Mouse (Mus musculus) heart, embryonic 13.5 days (tissue): ENCODE measurements around the gene Scamp5. TPM values are rescaled to one million over a fixed set of nuclear protein-coding genes. Genes with fewer than 3 reads are reported as not detected.

Source experiments
- ATAC-seq: fragments of 200-750 bp; cut with Nextera tagmentation; 2 replicates; pipeline ENCODE4 v1.8.0; 2017; ENCODE audit warnings: moderate TSS enrichment; ENCODE audit not compliant: insufficient number of reproducible peaks, low FRiP score, low TSS enrichment; ENCODE audit errors: extremely low read depth
- H3K27ac ChIP-seq: fragments of 300-500 bp; sonication (generic); replicated peaks from 2 replicates; pipeline ENCODE4 v1.5.1; 2015; ENCODE audit warnings: moderate library complexity, mild to moderate bottlenecking, inconsistent platforms
- H3K27me3 ChIP-seq: fragments of 300-500 bp; sonication (generic); replicated peaks from 2 replicates; pipeline ENCODE4 v1.6.1; 2015; ENCODE audit warnings: mild to moderate bottlenecking, inconsistent platforms
- H3K36me3 ChIP-seq: fragments of 300-500 bp; sonication (generic); 2 replicates; pipeline ENCODE4 v1.6.1; 2015; ENCODE audit warnings: mild to moderate bottlenecking, inconsistent platforms
- H3K4me1 ChIP-seq: fragments of 300-500 bp; sonication (generic); 2 replicates; pipeline ENCODE4 v1.6.1; 2015; ENCODE audit warnings: inconsistent platforms
- H3K4me2 ChIP-seq: fragments of 300-500 bp; sonication (generic); 2 replicates; pipeline ENCODE4 v1.6.1; 2015; ENCODE audit warnings: inconsistent platforms, mild to moderate bottlenecking, moderate library complexity
- H3K4me3 ChIP-seq: fragments of 300-500 bp; sonication (generic); 2 replicates; pipeline ENCODE4 v1.5.1; 2015; ENCODE audit warnings: moderate library complexity, mild to moderate bottlenecking, inconsistent platforms
- H3K9ac ChIP-seq: fragments of 300-500 bp; sonication (generic); 2 replicates; pipeline ENCODE4 v1.6.1; 2015; ENCODE audit warnings: inconsistent platforms, mild to moderate bottlenecking, moderate library complexity
- H3K9me3 ChIP-seq: fragments of 300-500 bp; sonication (generic); 2 replicates; pipeline ENCODE4 v1.6.1; 2016; ENCODE audit warnings: inconsistent platforms
- WGBS: fragments of 180-500 bp; shearing (Covaris S2); methylation state at CpG from one replicate; pipeline ENCODE4 v1.1.7; 2015; ENCODE audit warnings: mixed read lengths; 5-methylcytosine and 5-hydroxymethylcytosine counted together
- polyA plus RNA-seq: library from polyadenylated mRNA; unstranded; fragments of >200 nt; fragmentation: Nextera tagmentation; extraction: Ambion mirVana; gene quantifications from 2 replicates; pipeline ENCODE4 v1.2.1, GENCODE M21; 2015

The Scamp5 gene
- polyA plus RNA-seq, result 9.8 and 10.0 TPM in 2 replicates

DNA sequence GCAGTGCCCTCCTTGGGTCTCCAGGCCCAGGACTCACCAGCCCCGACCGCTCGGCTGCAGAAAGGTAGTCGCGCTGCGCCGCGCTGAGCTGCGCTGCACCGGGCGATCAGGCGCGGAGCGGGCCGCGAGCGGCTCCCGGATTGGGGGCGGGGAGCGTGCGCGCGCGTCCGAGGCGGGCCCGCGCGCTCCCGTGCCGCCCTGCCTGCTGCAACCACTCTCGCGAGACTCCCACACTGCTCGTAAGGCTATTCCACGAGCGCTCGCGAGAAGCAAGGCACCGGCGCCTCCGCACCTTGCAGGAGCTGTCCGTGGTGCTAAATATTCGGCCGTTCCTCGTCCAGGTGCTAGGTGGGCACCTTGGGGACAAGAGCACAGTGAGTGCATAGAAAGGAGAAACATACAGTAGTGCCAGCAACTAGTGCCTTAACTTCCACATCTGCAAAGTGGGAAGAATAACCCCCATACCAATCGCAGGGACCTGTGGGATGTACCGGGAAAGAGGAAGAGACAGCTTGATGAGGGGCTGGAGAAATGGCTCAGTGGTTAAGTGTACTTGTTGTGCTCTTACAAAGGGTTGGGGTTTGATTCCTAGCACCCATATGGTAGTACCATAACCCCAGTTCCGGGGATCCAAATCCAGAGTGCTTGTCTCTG lies at the start of gene Scamp5:
Scamp5 (minus strand) TSS at position 165 of the 654 bp plus-strand sequence.
- Histone ChIP-seq H3K9me3 (no peaks in the 10 kb centered on the region), H3K4me1 (peaks cover 19% of the 10 kb centered on the region), H3K4me2 (peak within 1 kb of the TSS; percentile 94), H3K36me3 (no peaks in the 10 kb centered on the region), H3K4me3 (peak within 1 kb of the TSS; percentile 77), H3K9ac (peak within 1 kb of the TSS; percentile 89), H3K27me3 (0 out of 2 replicates have a peak, but pooled peaks cover 4% of the 10 kb centered on the region), H3K27ac (no peak within 1 kb of the TSS)
- ATAC-seq, result peak; percentile 61; the same call in 1 of the 2 replicates
- WGBS, result 2% methylated on average over 48 of the region's 48 CpGs

DNA sequence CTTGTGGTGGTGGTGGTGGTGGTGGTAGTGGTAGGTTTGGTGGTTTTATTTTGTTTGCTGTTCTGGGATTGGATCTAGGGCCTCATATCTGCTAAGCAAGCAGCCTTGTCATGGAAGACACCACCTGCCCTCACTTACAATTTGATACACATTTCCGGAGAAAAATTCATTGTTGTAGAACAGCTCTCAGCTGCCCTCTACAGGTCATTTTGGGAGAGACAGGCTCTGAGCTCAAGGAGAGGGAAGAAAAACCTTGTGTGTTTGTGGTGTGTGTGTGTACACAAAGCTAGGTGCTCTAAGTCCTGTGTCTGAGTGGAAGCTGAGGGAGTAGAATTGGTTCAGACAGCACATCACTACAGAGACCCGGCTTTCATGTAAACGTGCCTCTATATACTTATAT lies 49.3 kb upstream of the Scamp5 start:
- peaks cover 7% of the 10 kb centered on the region for H3K4me1 ChIP-seq
- no peak overlapping the region for H3K4me3 ChIP-seq
- WGBS, result 5% methylated on average over 3 of the region's 3 CpGs
- H3K9me3 ChIP-seq, result no peaks in the 10 kb centered on the region
- ATAC-seq, result no peak
- H3K9ac ChIP-seq, result no peak overlapping the region
- no peaks in the 10 kb centered on the region for H3K36me3 ChIP-seq
- H3K4me2 ChIP-seq, result no peak overlapping the region
- no peak overlapping the region for H3K27ac ChIP-seq
- 0 out of 2 replicates have a peak, but pooled peaks cover 4% of the 10 kb centered on the region for H3K27me3 ChIP-seq

DNA sequence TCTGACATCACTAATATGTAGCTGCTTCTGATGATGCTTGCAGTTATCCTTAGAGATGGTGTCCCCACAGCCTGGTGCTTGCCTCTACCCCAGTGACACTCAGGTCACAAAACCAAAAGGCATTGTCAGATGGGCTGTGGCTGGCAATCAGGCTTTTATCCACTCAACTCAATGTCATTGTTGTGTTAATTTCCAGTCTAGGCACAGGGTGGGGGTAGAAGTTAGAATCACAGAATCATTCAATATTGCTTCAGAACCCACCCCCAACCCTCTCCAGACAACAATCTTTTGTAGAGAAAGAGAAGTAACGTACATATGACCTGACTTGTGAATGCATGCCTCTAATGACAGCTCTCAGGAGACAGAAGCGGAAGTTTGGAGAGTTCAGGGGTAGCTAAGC lies 42.7 kb upstream of the Scamp5 start:
- 77% methylated on average over 2 of the region's 2 CpGs for WGBS

DNA sequence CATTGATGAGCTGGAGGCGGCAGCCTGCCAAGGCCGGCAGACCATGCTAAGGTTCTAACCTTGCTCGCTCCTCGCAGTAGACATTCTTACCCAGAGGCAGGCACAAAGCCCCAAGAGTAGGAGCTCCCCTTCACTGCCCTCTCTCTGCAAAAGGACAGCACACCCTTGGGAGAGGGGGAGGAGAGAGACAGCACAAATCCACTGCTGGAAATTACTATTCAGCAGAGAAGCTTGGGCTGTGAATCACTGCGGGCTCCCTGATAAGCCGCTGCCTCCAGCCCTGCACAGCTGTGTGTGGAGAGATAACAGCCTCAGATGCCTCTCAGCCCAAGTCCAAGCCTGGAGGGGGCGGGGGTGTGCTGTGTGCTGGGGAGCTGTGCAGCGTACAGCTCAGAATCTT lies 37.8 kb upstream of the Scamp5 start:
- peaks cover 45% of the 10 kb centered on the region for H3K27me3 ChIP-seq
- peak overlapping the region; percentile 56 for H3K4me3 ChIP-seq
- H3K9ac ChIP-seq, result peak overlapping the region; percentile 24
- H3K27ac ChIP-seq, result peak overlapping the region; percentile 82
- no peaks in the 10 kb centered on the region for H3K36me3 ChIP-seq
- 0% methylated on average over 8 of the region's 8 CpGs for WGBS
- H3K9me3 ChIP-seq, result no peaks in the 10 kb centered on the region
- peaks cover 58% of the 10 kb centered on the region for H3K4me1 ChIP-seq
- peak; percentile 78 for ATAC-seq
- peak overlapping the region; percentile 97 for H3K4me2 ChIP-seq

More for the DNA sequence above, 42.7 kb upstream of the Scamp5 start:
- Histone ChIP-seq H3K36me3 (no peaks in the 10 kb centered on the region), H3K9me3 (no peaks in the 10 kb centered on the region), H3K4me1 (peaks cover 13% of the 10 kb centered on the region), H3K4me2 (no peak overlapping the region), H3K4me3 (no peak overlapping the region), H3K27me3 (peaks cover 4% of the 10 kb centered on the region; the same call in 1 of the 2 replicates), H3K9ac (no peak overlapping the region), H3K27ac (no peak overlapping the region)
- no peak for ATAC-seq

DNA sequence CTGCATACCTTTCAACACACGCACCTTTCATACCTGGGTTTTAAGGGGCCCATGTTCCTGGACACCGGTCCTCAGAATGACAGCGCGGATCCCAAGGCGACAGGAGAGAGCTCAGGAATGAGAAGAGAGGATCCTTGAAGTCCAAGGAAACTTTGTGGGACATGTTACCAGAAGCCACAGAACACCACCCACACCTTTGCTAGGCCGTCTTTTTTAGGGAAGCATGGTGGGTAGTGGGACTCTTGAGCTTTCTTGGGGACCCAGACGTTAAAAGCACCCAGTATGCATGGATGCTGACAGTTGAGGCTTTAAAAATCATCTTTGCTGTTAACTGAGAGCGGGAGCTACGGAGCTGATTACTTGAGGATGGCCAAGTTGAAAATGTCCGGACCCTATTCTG lies 37.0 kb upstream of the Scamp5 start:
- H3K4me3 ChIP-seq, result peak overlapping the region; percentile 56
- WGBS, result 46% methylated on average over 10 of the region's 10 CpGs
- peaks cover 53% of the 10 kb centered on the region for H3K27me3 ChIP-seq
- no peak for ATAC-seq
- H3K4me1 ChIP-seq, result peaks cover 58% of the 10 kb centered on the region
- no peaks in the 10 kb centered on the region for H3K9me3 ChIP-seq
- no peaks in the 10 kb centered on the region for H3K36me3 ChIP-seq
- peak overlapping the region; percentile 82 for H3K27ac ChIP-seq
- peak overlapping the region; percentile 76 for H3K9ac ChIP-seq
- H3K4me2 ChIP-seq, result peak overlapping the region; percentile 97

DNA sequence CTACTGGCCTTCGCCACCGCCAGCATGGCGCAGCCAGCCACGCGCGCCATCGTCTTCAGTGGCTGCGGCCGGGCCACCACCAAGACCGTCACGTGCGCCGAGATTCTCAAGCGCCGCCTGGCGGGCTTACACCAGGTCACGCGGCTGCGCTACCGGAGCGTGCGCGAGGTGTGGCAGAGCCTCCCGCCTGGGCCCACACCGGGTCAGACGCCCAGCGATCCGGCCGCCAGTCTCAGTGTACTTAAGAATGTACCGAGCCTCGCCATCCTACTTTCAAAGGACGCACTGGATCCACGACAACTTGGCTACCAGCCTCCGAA lies 36.5 kb upstream of the Scamp5 start:
- Histone ChIP-seq H3K9me3 (no peaks in the 10 kb centered on the region), H3K4me1 (peaks cover 58% of the 10 kb centered on the region), H3K27ac (peak overlapping the region; percentile 82), H3K36me3 (no peaks in the 10 kb centered on the region), H3K4me3 (peak overlapping the region; percentile 56), H3K9ac (peak overlapping the region; percentile 76), H3K27me3 (peaks cover 58% of the 10 kb centered on the region), H3K4me2 (peak overlapping the region; percentile 97)
- peak; percentile 55 for ATAC-seq
- whole genome bisulfite sequencing, result under 1% methylated on average over 34 of the region's 34 CpGs

DNA sequence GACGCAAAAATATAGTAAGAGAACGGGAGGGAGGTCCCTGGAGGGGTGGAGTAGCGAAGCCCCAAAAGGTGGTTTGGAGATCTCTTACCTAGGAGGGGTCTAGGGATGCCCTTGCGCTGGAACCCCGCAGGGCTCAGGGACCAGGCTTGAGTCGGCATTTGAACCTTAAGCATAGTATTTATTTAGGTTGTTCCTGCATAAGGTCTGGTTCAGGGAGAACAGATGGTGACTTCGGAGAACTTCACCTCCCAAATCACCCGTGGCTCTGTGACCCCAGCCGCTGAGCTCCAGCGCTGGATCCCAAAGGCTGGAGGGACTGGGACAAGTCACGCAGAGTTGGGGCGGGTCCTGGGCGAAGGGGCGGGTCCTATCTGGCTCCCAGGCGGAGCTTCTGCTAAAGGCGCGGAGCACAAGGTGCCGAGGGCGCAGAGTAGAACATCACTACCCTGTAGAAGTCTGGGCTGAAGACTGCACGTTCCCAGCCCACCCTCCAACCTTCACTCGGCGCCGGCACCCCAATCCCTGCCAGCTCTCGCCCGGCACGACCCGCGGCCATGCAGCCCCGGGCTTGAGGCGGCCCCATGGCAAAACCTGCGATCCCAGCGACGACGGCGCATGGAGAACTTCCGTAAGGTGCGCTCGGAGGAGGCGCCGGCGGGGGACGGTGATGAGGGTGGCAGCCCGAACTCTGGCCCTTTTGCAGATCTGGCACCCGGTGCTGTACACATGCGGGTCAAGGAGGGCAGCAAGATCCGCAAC lies 35.9 kb upstream of the Scamp5 start, which contains the start of gene Rpp25:
Rpp25 (plus strand) TSS at position 405 of the 759 bp plus-strand sequence.
- Histone ChIP-seq H3K36me3 (no peaks in the 10 kb centered on the region), H3K27ac (peak within 1 kb of the TSS; percentile 82), H3K4me1 (peaks cover 58% of the 10 kb centered on the region), H3K9ac (peak within 1 kb of the TSS; percentile 76), H3K4me3 (peak within 1 kb of the TSS; percentile 56), H3K4me2 (peak within 1 kb of the TSS; percentile 97), H3K27me3 (peaks cover 61% of the 10 kb centered on the region), H3K9me3 (no peaks in the 10 kb centered on the region)
- no peak; the same call in 1 of the 2 replicates for ATAC-seq
- WGBS, result under 1% methylated on average over 46 of the region's 46 CpGs

DNA sequence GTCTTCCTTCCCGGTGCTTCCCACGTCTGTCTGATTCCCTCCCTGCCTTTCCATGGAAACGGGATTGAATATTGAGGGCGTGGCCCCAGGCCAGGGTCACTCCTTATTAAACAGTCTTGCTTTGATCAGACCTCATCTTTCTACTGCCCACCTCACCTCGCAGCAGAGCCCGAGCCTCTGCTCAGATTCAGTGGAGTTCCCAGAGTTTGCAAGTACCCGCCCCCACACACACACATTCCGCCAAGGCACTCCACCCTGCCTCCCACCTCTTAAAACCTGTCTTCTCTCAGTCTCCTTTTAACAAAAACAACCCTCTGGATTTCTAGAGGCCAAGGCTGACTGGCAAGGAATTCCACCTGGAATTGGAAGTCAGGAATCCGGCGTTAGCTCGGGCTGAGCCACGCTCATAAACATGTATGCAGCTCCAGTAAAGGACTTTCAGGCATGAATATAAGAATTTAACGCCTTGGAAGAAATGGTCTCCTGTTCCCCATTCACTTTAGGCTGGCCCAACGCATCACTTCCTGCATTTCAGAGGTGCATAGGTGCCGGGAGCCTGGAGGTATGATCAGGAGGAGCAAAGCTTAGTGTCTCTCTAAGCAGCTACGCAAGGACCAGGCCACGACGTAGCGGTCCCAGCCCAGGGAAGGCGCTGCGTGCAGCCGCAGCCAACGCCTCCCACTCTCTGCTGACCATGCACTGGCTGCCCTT lies 35.2 kb upstream of the Scamp5 start:
- no peak for ATAC-seq
- Histone ChIP-seq H3K4me3 (peak overlapping the region; percentile 56), H3K27me3 (peaks cover 68% of the 10 kb centered on the region), H3K4me1 (peaks cover 58% of the 10 kb centered on the region), H3K9me3 (no peaks in the 10 kb centered on the region), H3K4me2 (peak overlapping the region; percentile 97), H3K9ac (peak overlapping the region; percentile 76), H3K36me3 (no peaks in the 10 kb centered on the region), H3K27ac (no peak overlapping the region)
- WGBS, result 7% methylated on average over 23 of the region's 23 CpGs

DNA sequence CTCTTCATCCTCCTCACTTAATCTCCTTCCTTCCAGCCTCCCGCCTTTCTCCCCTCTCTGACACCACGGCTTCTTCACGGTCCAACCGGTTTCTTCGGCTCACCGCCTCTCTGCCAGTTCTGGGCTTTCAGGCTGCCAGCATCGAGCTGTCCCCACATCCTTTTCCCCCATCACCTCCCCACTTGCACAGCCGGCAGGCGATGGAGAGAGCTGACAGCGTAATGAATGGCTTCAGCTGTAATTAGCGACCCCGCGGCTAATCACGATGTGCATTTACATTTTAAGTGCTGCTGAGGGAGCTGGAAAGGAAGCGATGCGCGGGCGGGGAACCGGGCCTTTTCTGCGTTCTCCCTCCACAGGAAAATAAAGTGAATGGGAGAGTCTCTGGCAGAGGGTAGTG lies 34.0 kb upstream of the Scamp5 start:
- H3K9ac ChIP-seq, result peak overlapping the region; percentile 47
- no peak for ATAC-seq
- WGBS, result 10% methylated on average over 20 of the region's 20 CpGs
- H3K27ac ChIP-seq, result no peak overlapping the region
- H3K9me3 ChIP-seq, result no peaks in the 10 kb centered on the region
- peak overlapping the region; percentile 28 for H3K4me3 ChIP-seq
- no peaks in the 10 kb centered on the region for H3K36me3 ChIP-seq
- H3K4me1 ChIP-seq, result peaks cover 58% of the 10 kb centered on the region
- peaks cover 76% of the 10 kb centered on the region for H3K27me3 ChIP-seq
- H3K4me2 ChIP-seq, result peak overlapping the region; percentile 97

DNA sequence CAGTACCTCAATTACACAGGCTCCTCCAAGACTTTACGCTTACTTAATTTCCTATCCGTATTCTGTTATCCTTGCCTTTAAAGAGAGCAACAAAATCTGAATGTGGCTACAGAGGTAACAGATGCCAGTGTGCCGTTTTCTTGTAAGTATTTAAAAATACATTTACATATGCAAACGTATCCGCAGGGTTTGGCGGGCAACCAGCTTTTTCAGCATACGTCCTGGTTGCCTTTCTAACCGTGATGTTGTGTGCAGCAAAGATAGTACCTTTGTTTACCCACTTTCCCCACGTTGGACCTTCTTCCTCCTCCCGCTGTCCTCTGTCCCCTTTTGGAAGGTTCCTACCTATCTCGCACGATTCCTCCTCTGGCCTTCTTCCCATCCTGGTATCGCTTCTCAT lies 33.6 kb upstream of the Scamp5 start:
- H3K27ac ChIP-seq, result no peak overlapping the region
- peak overlapping the region; percentile 47 for H3K9ac ChIP-seq
- ATAC-seq, result no peak
- peak overlapping the region; percentile 97 for H3K4me2 ChIP-seq
- H3K4me3 ChIP-seq, result peak overlapping the region; percentile 28; the same call in 1 of the 2 replicates
- WGBS, result 23% methylated on average over 13 of the region's 13 CpGs
- H3K4me1 ChIP-seq, result peaks cover 54% of the 10 kb centered on the region
- peaks cover 76% of the 10 kb centered on the region for H3K27me3 ChIP-seq
- no peaks in the 10 kb centered on the region for H3K9me3 ChIP-seq
- H3K36me3 ChIP-seq, result no peaks in the 10 kb centered on the region

DNA sequence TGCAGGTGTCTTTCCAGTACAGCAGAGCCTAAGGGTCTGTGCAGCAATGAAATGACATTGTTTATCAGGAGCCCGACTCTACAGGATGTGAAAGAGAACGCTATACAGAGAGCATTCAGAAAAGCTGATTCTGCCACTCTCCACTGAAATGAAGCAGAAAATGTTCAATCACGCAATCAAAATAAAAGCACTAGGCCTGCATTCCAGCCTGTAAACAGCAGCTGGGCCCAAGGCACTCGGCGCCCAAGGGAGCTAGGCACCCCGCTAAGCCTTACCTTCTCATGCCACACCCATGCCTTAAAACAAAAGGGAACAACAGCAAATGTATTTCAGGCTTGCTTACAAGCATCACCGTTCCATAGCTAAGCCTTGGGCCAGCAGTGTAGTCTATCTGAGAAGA lies 30.7 kb upstream of the Scamp5 start:
- H3K4me1 ChIP-seq, result peaks cover 28% of the 10 kb centered on the region
- H3K27ac ChIP-seq, result no peak overlapping the region
- no peak for ATAC-seq
- 57% methylated on average over 7 of the region's 7 CpGs for WGBS
- no peak overlapping the region for H3K4me3 ChIP-seq
- no peak overlapping the region for H3K4me2 ChIP-seq
- H3K27me3 ChIP-seq, result peaks cover 59% of the 10 kb centered on the region
- no peaks in the 10 kb centered on the region for H3K9me3 ChIP-seq
- H3K9ac ChIP-seq, result no peak overlapping the region
- no peaks in the 10 kb centered on the region for H3K36me3 ChIP-seq
